7 mouse cellular contexts compared by ENCODE assay signal in genomic region chr6:82939167-82939912, GRCm38 (mm10). TPM values are rescaled to one million over a fixed set of nuclear protein-coding genes. Genes with fewer than 3 reads are reported as not detected.
DNase-seq lines count a peak whose midpoint lies in the region; ATAC-seq and TF ChIP-seq lines count a peak whose summit lies in the region.

Sema4f (minus strand) TSS chr6:82939769.

- H3K9ac ChIP-seq in forebrain, postnatal 0 days, result peak within 1 kb of the TSS; percentile 93
- peak within 1 kb of the TSS; percentile 44 for H3K9ac ChIP-seq in intestine, embryonic 14.5 days (ENCODE audit: low read length)

- peak within 1 kb of the TSS; percentile 62; the same call in 1 of the 2 replicates for H3K27ac ChIP-seq in forebrain, postnatal 0 days (ENCODE audit: low read depth, low read length)
- no peak within 1 kb of the TSS for H3K27ac ChIP-seq in intestine, embryonic 14.5 days (ENCODE audit: low read depth)

- TF ChIP-seq CTCF in forebrain, postnatal 0 days (IDR thresholded peaks at IDR 0.05; ENCODE audit: low read depth), result no peak

- no peaks in the 10 kb centered on the region for H3K27me3 ChIP-seq in forebrain, postnatal 0 days (ENCODE audit: insufficient read depth, low read length)
- H3K27me3 ChIP-seq in intestine, embryonic 14.5 days (replicated peaks; ENCODE audit: control insufficient read depth, insufficient read depth, low read length), result peaks cover 17% of the 10 kb centered on the region

- peak within 1 kb of the TSS; percentile 72 for H3K4me3 ChIP-seq in forebrain, postnatal 0 days (ENCODE audit: low read depth, low read length)
- peak within 1 kb of the TSS; percentile 36 for H3K4me3 ChIP-seq in intestine, embryonic 14.5 days (ENCODE audit: low read depth, low read length)

- ATAC-seq in forebrain, postnatal 0 days, result peak; percentile 99
- ATAC-seq in intestine, embryonic 14.5 days (replicated peaks; ENCODE audit: low FRiP score, low TSS enrichment, low read depth), result peak; percentile 97

- H3K4me2 ChIP-seq in forebrain, postnatal 0 days (ENCODE audit: low read depth), result peak within 1 kb of the TSS; percentile 60
- H3K4me2 ChIP-seq in intestine, embryonic 14.5 days (ENCODE audit: low read length), result peak within 1 kb of the TSS; percentile 57

- peaks cover 13% of the 10 kb centered on the region; the same call in 1 of the 2 replicates for H3K36me3 ChIP-seq in forebrain, postnatal 0 days (ENCODE audit: insufficient read depth)
- no peaks in the 10 kb centered on the region for H3K36me3 ChIP-seq in intestine, embryonic 14.5 days (ENCODE audit: control insufficient read depth, insufficient read depth, low read length)

- DNase-seq in ZHBTc4 (ENCODE audit: low read depth, low spot score), result peak; percentile 92
- DNase-seq in cerebellum, adult 8-10 months, result peak; percentile 80
- DNase-seq in forebrain, postnatal 0 days, result peak; percentile 91
- DNase-seq in intestine, embryonic 14.5 days (ENCODE audit: low spot score), result peak; percentile 84
- peak; percentile 31 to 88 for DNase-seq in left cerebral cortex, adult 8-10 months (ENCODE audit: low spot score in 2 of 2)
- peak; percentile 77 to 82 for DNase-seq in lung, postnatal 4 days
- peak; percentile 75 for DNase-seq in right cerebral cortex, postnatal 14 days

- no peaks in the 10 kb centered on the region for H3K9me3 ChIP-seq in forebrain, postnatal 0 days (ENCODE audit: low read length)
- H3K9me3 ChIP-seq in intestine, embryonic 14.5 days (ENCODE audit: control insufficient read depth, low read length), result no peaks in the 10 kb centered on the region

- no peaks in the 10 kb centered on the region for H3K4me1 ChIP-seq in forebrain, postnatal 0 days (ENCODE audit: insufficient read depth)
- H3K4me1 ChIP-seq in intestine, embryonic 14.5 days (replicated peaks; ENCODE audit: control insufficient read depth, insufficient read depth, low read length), result no peaks in the 10 kb centered on the region

- WGBS in forebrain, postnatal 0 days, result 4% methylated on average over 42 of the region's 44 CpGs
- 3% methylated on average over 41 of the region's 44 CpGs for WGBS in intestine, embryonic 14.5 days

RNA-seq across cellular contexts. Expression of gene Sema4f, which starts in this region (rescaled TPM):
- total RNA-seq in forebrain, postnatal 0 days (2014; rRNA removed), result 13.6 and 17.4 TPM in 2 replicates
- polyA plus RNA-seq in forebrain, postnatal 0 days (2015; fragmentation: Nextera tagmentation; extraction: Ambion mirVana), result 11.5 and 20.6 TPM in 2 replicates
- polyA plus RNA-seq in intestine, embryonic 14.5 days (2014; fragmentation: Nextera tagmentation; extraction: Ambion mirVana), result 1.5 and 1.6 TPM in 2 replicates
- 10 to 100 TPM; 35.0 to 36.1 (median 35.2) TPM for total RNA-seq in left cerebral cortex, adult 8-10 months (2022)
